Mouse (Mus musculus) mesoderm, embryonic 11.5 days (tissue): Measurements from ENCODE around the gene Nhsl2.
A peak's percentile ranks its signal among the peaks of the same experiment; 100 is the strongest.
"Not testable (repeated sequence)": the region's sequence is repeated elsewhere in the genome, so short reads cannot be mapped to it uniquely, and the experiment has no call there.

Source experiments
- DNase-seq: peaks from one replicate; pipeline ENCODE4 v3.0.0-alpha.2; 2012; ENCODE audit warnings: low read depth, low spot score

Gene Nhsl2

GRCm38 (mm10) chrX:101849281-101849821, at the start of gene Nhsl2:
Nhsl2 (plus strand) TSS chrX:101849385.
- peak; percentile 61 for DNase-seq

- DNase-seq: peak; percentile 29
These were observed 43.7 kb upstream of the Nhsl2 start for GRCm38 (mm10) chrX:101805512-101805911.

- DNase-seq: no peak
These were observed 37.4 kb upstream of the Nhsl2 start for GRCm38 (mm10) chrX:101811750-101812149.

- DNase-seq: peak; percentile 9
These were observed 30.0 kb upstream of the Nhsl2 start for GRCm38 (mm10) chrX:101819163-101819562.

- not testable (repeated sequence) for DNase-seq
These were observed 29.2 kb upstream of the Nhsl2 start for GRCm38 (mm10) chrX:101819980-101820379.

GRCm38 (mm10) chrX:101847191-101847795, 1.9 kb upstream of the Nhsl2 start:
- DNase-seq: no peak

GRCm38 (mm10) chrX:101849901-101850551, 841 bp downstream of the Nhsl2 start:
- peak; percentile 48 for DNase-seq

- DNase-seq: no peak
These were observed 2.6 kb downstream of the Nhsl2 start for GRCm38 (mm10) chrX:101851566-101852354.

GRCm38 (mm10) chrX:101863666-101864378, 14.6 kb downstream of the Nhsl2 start:
- DNase-seq: no peak

GRCm38 (mm10) chrX:101864788-101865187, 15.6 kb downstream of the Nhsl2 start:
- DNase-seq: no peak

- no peak for DNase-seq
These were observed 25.0 kb downstream of the Nhsl2 start for GRCm38 (mm10) chrX:101874147-101874546.

- DNase-seq: no peak
These were observed 25.7 kb downstream of the Nhsl2 start for GRCm38 (mm10) chrX:101874901-101875300.

GRCm38 (mm10) chrX:101876136-101876535, 27.0 kb downstream of the Nhsl2 start:
- no peak for DNase-seq

- DNase-seq: no peak
These were observed 28.7 kb downstream of the Nhsl2 start for GRCm38 (mm10) chrX:101877840-101878239.

GRCm38 (mm10) chrX:101878546-101878945, 29.4 kb downstream of the Nhsl2 start:
- DNase-seq: no peak

- DNase-seq: peak; percentile 12
These were observed 33.1 kb downstream of the Nhsl2 start for GRCm38 (mm10) chrX:101882141-101882751.

GRCm38 (mm10) chrX:101889384-101889783, 40.2 kb downstream of the Nhsl2 start:
- DNase-seq: no peak

- no peak for DNase-seq
These were observed 40.8 kb downstream of the Nhsl2 start for GRCm38 (mm10) chrX:101889813-101890469.

GRCm38 (mm10) chrX:101893796-101894195, 44.6 kb downstream of the Nhsl2 start:
- no peak for DNase-seq

GRCm38 (mm10) chrX:101898341-101898740, 49.2 kb downstream of the Nhsl2 start:
- no peak for DNase-seq
